Mouse (Mus musculus) retina, embryonic 14.5 days (tissue): ENCODE measurements around the gene Gm7358.
"Not testable (repeated sequence)": the region's sequence is repeated elsewhere in the genome, so short reads cannot be mapped to it uniquely, and the experiment has no call there.

Experiments used
- DNase-seq: peaks from one replicate; pipeline ENCODE4 v3.0.0-alpha.2; 2015; ENCODE audit warnings: low spot score

Gene Gm7358

DNA sequence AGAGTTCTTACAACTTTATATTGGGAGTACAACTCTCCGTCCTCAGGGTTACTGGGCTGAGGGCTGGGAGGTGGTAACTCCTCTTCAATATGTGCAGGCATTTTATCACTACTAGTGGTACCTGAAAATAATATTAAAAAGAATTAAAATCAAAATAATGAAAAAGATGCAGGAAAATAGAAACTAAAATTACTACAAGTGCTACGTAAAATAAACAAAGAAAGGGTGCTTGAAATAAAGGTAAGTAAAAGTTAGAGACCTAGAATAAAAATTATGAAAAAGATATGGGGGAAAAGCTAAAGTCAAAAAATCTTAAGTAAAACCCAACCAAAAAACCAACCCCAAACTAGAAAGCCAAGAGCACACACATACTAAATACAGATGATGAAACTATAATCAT lies at the start of gene Gm7358:
Gene Gm7358 (minus strand): TSS at position 101 of the 400 bp plus-strand sequence.
- DNase-seq: not testable (repeated sequence)

DNA sequence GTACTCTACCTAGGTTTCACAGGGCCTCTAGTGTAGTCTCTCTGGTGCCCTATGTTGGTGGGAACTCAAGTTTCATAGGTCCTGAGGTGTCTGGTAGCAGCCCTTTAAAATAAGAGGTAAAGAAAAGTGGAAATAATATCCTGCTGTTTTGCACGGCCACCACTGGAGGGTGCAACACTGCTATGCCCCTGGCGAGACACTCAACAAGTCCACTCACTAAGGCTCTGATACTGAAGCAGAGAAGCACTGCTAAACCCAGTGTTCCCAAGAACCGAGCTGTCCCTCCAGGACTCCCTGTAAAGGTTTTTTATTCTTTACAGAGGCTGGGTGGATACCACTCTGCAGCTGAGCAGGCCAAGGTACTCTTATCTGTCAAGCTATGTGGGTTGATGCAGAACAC lies 43.7 kb upstream of the Gm7358 start:
- DNase-seq: peak; percentile 18

GRCm38 (mm10) chr17:14101446-14101980 lies 42.2 kb upstream of the Gm7358 start:
- DNase-seq: not testable (repeated sequence)

DNA sequence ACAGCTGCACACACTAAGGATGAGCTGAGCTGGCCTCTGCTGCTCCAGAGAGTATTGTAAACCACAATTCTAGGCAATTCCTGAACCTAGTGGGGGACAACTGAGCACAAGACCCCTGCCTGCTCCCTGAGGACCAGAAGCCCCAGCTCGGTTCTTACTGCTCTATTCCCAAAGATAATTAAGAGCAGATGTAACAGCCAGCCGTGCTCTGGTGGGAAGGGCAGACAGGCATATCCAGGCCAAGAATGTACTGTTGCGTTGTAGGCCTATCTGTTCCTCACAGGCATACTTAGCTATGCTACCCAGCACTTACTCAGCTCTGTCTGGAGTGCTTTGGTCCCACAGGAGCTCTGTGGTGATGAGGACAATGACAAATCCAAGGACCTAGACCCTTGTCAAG lies 40.6 kb upstream of the Gm7358 start:
- not testable (repeated sequence) for DNase-seq

- DNase-seq: not testable (repeated sequence)
These were observed 34.8 kb upstream of the Gm7358 start for GRCm38 (mm10) chr17:14094165-14094564.

- DNase-seq: peak; percentile 28
These were observed 27.3 kb upstream of the Gm7358 start for GRCm38 (mm10) chr17:14086629-14087028.

GRCm38 (mm10) chr17:14041880-14042279 lies 17.5 kb downstream of the Gm7358 start:
- DNase-seq: not testable (repeated sequence)

- DNase-seq: not testable (repeated sequence)
These were observed 22.3 kb downstream of the Gm7358 start for GRCm38 (mm10) chr17:14037012-14037411.

DNA sequence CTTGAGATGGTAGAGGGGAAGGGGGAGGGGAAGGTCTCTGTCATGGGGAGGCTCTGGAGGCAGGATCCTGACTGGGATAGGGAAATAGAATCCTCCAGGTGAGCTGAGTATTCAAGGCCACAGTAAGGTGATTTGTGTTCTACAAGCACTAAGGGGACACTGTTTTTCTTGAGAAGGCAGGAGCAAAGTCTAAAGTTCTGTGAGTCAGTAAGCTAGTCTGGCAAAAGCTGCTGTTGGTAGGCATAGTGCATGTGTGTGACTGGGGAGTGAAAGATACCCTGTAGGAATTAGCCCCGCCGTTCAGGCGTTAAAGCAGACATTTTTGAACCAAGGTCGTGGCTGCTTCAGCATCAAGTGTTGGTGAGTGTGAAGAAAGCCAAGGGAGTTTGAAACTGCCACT lies 23.2 kb downstream of the Gm7358 start:
- not testable (repeated sequence) for DNase-seq
